Mouse (Mus musculus) gastrocnemius, postnatal 4 days (tissue): ENCODE measurements at regions not wholly inside any gene's neighbourhood (a gene's known extent, or its start where the extent isn't known, plus 50 kb on each side); places are given as distances from the start of the nearest gene placed in this dataset.

Experiments used
- DNase-seq, 2 experiments: peaks; one replicate each; pipeline ENCODE4 v3.0.0; 2021 to 2022; ENCODE audit warnings: low spot score in 2 of 2, mixed read lengths in 2 of 2

GRCm38 (mm10) chr15:67902982-67903381, 1402.3 kb upstream of the Lrrc6 start:
- no peak for DNase-seq

- DNase-seq = peak in 1 of 2 experiments; percentile 61
Observed at GRCm38 (mm10) chr15:67901191-67901601, 1400.5 kb upstream of the Lrrc6 start.

- no peak for DNase-seq
Observed at GRCm38 (mm10) chr15:67899772-67900171, 1399.1 kb upstream of the Lrrc6 start.

- peak in 1 of 2 experiments; percentile 45 for DNase-seq
Observed at GRCm38 (mm10) chr15:67898959-67899403, 1398.3 kb upstream of the Lrrc6 start.

- no peak for DNase-seq
Observed at GRCm38 (mm10) chr15:67892066-67892465, 1391.4 kb upstream of the Lrrc6 start.

- no peak for DNase-seq
Observed at GRCm38 (mm10) chr15:67890612-67891304, 1390.0 kb upstream of the Lrrc6 start.

- DNase-seq = no peak
Observed at GRCm38 (mm10) chr15:67888548-67888947, 1387.8 kb upstream of the Lrrc6 start.

GRCm38 (mm10) chr15:67855291-67855690, 1354.6 kb upstream of the Lrrc6 start:
- DNase-seq = no peak

GRCm38 (mm10) chr15:67850118-67850517, 1349.4 kb upstream of the Lrrc6 start:
- no peak for DNase-seq

- DNase-seq = no peak
Observed at GRCm38 (mm10) chr15:67845707-67846106, 1345.0 kb upstream of the Lrrc6 start.

GRCm38 (mm10) chr15:67840671-67841070, 1340.0 kb upstream of the Lrrc6 start:
- no peak for DNase-seq

GRCm38 (mm10) chr15:67825796-67826484, 1325.2 kb upstream of the Lrrc6 start:
- no peak for DNase-seq

GRCm38 (mm10) chr15:67823226-67823625, 1322.5 kb upstream of the Lrrc6 start:
- no peak for DNase-seq

- DNase-seq = no peak
Observed at GRCm38 (mm10) chr15:67799871-67800270, 1299.2 kb upstream of the Lrrc6 start.

- no peak for DNase-seq
Observed at GRCm38 (mm10) chr15:67795578-67795977, 1294.9 kb upstream of the Lrrc6 start.

- DNase-seq = no peak
Observed at GRCm38 (mm10) chr15:67792822-67793221, 1292.1 kb upstream of the Lrrc6 start.

- DNase-seq = no peak
Observed at GRCm38 (mm10) chr15:67788587-67788986, 1287.9 kb upstream of the Lrrc6 start.

- no peak for DNase-seq
Observed at GRCm38 (mm10) chr15:67785583-67785982, 1284.9 kb upstream of the Lrrc6 start.

- no peak for DNase-seq
Observed at GRCm38 (mm10) chr15:67783754-67784153, 1283.0 kb upstream of the Lrrc6 start.

GRCm38 (mm10) chr15:67782505-67782904, 1281.8 kb upstream of the Lrrc6 start:
- DNase-seq = no peak

- DNase-seq = no peak
Observed at GRCm38 (mm10) chr15:67780856-67781255, 1280.1 kb upstream of the Lrrc6 start.

- DNase-seq = no peak
Observed at GRCm38 (mm10) chr15:67767624-67768023, 1266.9 kb upstream of the Lrrc6 start.

GRCm38 (mm10) chr15:67759221-67759620, 1258.5 kb upstream of the Lrrc6 start:
- peak in 1 of 2 experiments; percentile 11 for DNase-seq
